Mouse (Mus musculus) limb, embryonic 10.5 days (tissue): ENCODE measurements around the gene Endog. TPM values are rescaled to one million over a fixed set of nuclear protein-coding genes. Genes with fewer than 3 reads are reported as not detected.
"Not testable (repeated sequence)": the region's sequence is repeated elsewhere in the genome, so short reads cannot be mapped to it uniquely, and the experiment has no call there.

Experiments used
- DNase-seq: peaks from one replicate; pipeline ENCODE4 v3.0.0-alpha.2; 2017; ENCODE audit warnings: low spot score
- H3K27ac ChIP-seq: fragments of 300-500 bp; sonication (generic); 2 replicates; pipeline ENCODE4 v1.5.1; 2016; ENCODE audit warnings: mild to moderate bottlenecking
- H3K27me3 ChIP-seq: fragments of 300-500 bp; sonication (generic); 2 replicates; pipeline ENCODE4 v1.6.1; 2016; ENCODE audit warnings: low read depth, mild to moderate bottlenecking; ENCODE audit not compliant: poor library complexity, severe bottlenecking
- H3K36me3 ChIP-seq: fragments of 300-500 bp; sonication (generic); 2 replicates; pipeline ENCODE4 v1.6.1; 2016; ENCODE audit warnings: mild to moderate bottlenecking, moderate library complexity
- H3K4me1 ChIP-seq: fragments of 300-500 bp; sonication (generic); 2 replicates; pipeline ENCODE4 v1.6.1; 2016
- H3K4me3 ChIP-seq: fragments of 300-500 bp; sonication (generic); 2 replicates; pipeline ENCODE4 v1.5.1; 2016; ENCODE audit warnings: mild to moderate bottlenecking, moderate library complexity
- H3K9me3 ChIP-seq: fragments of 300-500 bp; sonication (generic); replicated peaks from 2 replicates; pipeline ENCODE4 v1.6.1; 2016; ENCODE audit warnings: mild to moderate bottlenecking
- WGBS: fragments of 180-500 bp; shearing (Covaris S2); methylation state at CpG from one replicate; pipeline ENCODE4 v1.1.7; 2016; 5-methylcytosine and 5-hydroxymethylcytosine counted together
- polyA plus RNA-seq: library from polyadenylated mRNA; unstranded; fragments of >200 nt; fragmentation: Nextera tagmentation; extraction: Ambion mirVana; gene quantifications from 2 replicates; pipeline ENCODE4 v1.2.1, GENCODE M21; 2016

Endog gene
- polyA plus RNA-seq, 1 experiment from 2014 or later = 15.2 TPM

DNA sequence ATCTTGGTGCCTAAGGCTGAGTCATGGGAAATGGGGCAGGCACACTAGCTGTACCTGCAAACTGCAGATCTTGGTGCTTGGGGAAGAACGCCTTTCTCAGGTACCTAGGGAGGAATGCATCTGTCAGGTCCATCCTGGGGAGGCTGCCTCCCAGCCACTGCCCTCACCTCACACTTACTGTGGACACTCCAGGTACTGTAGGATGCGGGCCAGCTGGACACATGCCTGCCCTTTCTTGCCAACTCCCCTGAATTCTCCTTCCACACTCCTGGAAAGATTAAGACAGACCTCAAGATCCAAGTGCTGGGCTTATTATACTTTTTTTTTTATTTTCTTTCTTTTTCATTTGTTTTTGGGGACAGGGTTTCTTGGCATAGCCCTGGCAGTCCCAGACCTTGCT is 5.3 kb downstream of the Endog start:
- peaks cover 28% of the 10 kb centered on the region for H3K4me1 ChIP-seq
- H3K9me3 ChIP-seq = no peaks in the 10 kb centered on the region
- DNase-seq = no peak
- no peak overlapping the region for H3K4me3 ChIP-seq
- H3K36me3 ChIP-seq = peaks cover 54% of the 10 kb centered on the region
- H3K27me3 ChIP-seq = no peaks in the 10 kb centered on the region
- 92% methylated on average over 2 of the region's 2 CpGs for WGBS
- H3K27ac ChIP-seq = no peak overlapping the region

DNA sequence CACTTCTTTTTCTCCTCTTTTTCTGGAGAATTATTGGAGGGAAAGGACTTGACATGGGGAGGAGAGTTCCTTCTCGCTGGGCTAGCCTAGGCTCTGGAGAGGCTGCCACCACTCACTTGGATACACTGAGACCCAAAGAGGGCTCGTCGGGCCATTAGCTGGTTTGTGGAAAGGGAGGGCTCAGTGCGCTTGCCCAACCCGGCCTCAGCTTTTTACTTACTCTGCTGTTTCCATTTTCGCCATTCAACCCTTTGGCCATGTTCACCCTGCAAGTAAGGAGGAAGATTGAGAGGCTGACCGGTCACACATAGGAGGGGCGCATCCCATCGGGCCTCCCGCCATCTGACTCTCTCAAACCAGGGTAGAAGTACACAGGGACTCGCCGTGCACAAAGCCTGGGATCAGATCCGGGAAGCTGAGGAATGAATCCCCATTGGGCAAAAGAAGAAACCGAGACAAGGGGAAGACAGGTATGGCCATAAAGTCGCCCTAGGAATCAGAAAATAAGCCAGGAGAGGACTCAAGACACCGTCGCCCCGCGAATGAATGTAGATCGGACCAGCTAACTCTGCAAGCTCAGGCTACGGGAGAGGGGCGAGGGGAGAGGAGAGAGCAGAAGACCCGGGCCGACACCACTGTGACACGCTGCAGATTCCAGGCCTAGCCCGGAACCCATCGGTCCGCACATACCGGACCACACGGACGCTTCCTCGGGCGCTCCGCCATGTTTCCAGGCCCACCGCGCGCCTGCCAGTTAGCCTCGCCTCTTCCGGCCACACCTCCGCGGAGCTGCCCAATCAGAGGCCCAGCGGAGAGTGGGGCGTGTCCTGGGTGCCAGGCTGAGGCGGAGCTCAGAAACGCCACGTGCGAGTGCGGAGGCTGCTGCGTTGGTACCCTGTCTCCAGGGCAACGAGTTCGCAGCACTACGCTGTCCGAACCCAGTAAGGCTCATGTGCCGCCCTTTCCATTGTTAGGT is 6.7 kb downstream of the Endog start, which contains the start of gene Spout1:
TSS of gene Spout1 (minus strand) at position 760 of the 976 bp plus-strand sequence.
- H3K36me3 ChIP-seq = peaks cover 46% of the 10 kb centered on the region
- peak within 1 kb of the TSS; percentile 86 for H3K27ac ChIP-seq
- no peaks in the 10 kb centered on the region for H3K9me3 ChIP-seq
- peak; percentile 99 for DNase-seq
- no peaks in the 10 kb centered on the region for H3K27me3 ChIP-seq
- WGBS = 3% methylated on average over 54 of the region's 54 CpGs
- peaks cover 17% of the 10 kb centered on the region for H3K4me1 ChIP-seq
- H3K4me3 ChIP-seq = peak within 1 kb of the TSS; percentile 85

DNA sequence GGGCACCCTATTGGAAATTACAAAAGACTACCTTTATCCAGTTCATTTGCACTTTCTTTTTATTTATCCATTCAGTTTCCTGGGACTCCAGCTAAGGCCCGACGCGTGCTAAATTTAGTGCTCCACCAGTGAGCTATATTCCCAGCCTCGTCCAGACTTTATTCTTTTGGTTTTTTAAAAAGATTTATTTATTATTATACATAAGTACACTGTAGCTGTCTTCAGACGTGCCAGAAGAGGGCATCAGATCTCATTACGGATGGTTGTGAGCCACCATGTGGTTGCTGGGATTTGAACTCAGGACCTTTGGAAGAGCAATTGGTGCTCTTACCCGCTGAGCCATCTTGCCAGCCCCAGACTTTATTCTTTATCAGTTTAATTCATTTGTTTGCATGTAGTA is 7.4 kb downstream of the Endog start:
- not testable (repeated sequence) for H3K27ac ChIP-seq, H3K27me3 ChIP-seq, DNase-seq, H3K9me3 ChIP-seq
- Histone ChIP-seq H3K4me3 (peak overlapping the region; percentile 85), H3K4me1 (peaks cover 15% of the 10 kb centered on the region), H3K36me3 (peaks cover 39% of the 10 kb centered on the region)
- WGBS = 68% methylated on average over 7 of the region's 7 CpGs

DNA sequence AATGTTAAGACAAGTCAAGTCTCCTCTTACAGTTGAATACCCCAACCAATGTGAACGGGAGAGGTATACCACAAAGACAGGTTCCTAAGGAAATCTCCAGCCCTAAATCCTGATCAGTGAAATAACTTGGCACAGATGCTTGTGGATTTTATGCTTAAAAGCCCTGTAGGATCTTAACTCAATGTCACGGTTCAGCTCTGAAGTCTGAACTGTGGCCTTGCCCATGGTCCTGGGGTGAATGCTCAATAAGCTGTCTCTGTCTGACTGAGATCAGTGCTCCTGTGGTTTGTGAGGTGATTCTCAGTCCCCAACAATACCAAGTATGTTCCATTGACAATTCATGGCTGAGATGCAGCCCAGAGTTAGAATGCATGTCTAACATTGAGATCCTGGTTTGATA is 11.1 kb downstream of the Endog start:
- 91% methylated on average over 2 of the region's 2 CpGs for whole genome bisulfite sequencing
- no peak overlapping the region for H3K4me3 ChIP-seq
- DNase-seq = no peak

DNA sequence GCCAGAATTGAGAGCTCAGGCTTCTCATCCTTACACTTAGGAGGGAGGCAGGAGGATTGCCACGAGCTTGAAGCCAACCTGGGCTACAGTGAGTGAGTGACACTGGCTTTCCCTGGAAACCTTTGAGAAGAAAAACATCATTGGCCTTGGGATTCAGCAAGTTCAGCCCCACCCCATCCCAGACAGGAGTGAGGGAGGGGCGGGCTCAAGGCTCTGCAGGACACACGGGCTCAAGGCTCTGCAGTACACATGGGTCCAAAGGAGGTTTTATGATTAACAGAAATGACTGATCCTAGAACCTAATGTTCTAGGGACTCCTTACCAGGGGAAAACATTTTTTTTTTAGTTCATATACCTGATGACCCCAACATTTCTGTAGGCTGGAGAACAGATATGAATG is 12.4 kb downstream of the Endog start:
- no peaks in the 10 kb centered on the region for H3K4me1 ChIP-seq

More for the DNA sequence above, 11.1 kb downstream of the Endog start:
- H3K27me3 ChIP-seq = no peaks in the 10 kb centered on the region
- peaks cover 9% of the 10 kb centered on the region for H3K4me1 ChIP-seq
- H3K36me3 ChIP-seq = peaks cover 14% of the 10 kb centered on the region
- H3K27ac ChIP-seq = no peak overlapping the region
- no peaks in the 10 kb centered on the region for H3K9me3 ChIP-seq

DNA sequence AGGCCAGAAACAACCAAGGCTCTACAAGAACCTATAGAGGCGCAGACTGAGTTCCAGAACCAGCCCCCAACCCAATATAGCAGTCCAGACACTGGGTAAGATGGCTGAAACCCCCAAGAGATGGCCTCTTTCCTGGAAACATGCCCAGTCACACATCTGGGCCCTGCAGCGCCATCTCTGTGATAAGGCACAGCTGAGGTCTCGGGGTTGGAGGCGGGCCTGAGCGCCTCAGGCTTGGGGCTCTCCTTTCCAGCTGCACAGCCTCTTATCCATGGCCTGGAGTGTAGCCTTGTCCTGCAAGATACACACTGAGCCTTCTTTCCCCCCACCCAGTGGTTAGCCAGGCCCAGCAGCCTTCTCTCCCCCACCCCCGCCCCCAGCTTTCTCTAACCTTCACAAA is 14.0 kb downstream of the Endog start:
- DNase-seq = no peak
- Histone ChIP-seq H3K27me3 (no peaks in the 10 kb centered on the region), H3K9me3 (no peaks in the 10 kb centered on the region), H3K27ac (no peak overlapping the region), H3K36me3 (peaks cover 13% of the 10 kb centered on the region), H3K4me3 (no peak overlapping the region), H3K4me1 (no peaks in the 10 kb centered on the region)
- WGBS = 91% methylated on average over 6 of the region's 6 CpGs

More for the DNA sequence above, 12.4 kb downstream of the Endog start:
- H3K27ac ChIP-seq = no peak overlapping the region
- no peaks in the 10 kb centered on the region for H3K9me3 ChIP-seq
- H3K4me3 ChIP-seq = no peak overlapping the region; the same call in 1 of the 2 replicates
- no peaks in the 10 kb centered on the region for H3K27me3 ChIP-seq
- no peak for DNase-seq
- WGBS = 70% methylated on average over 3 of the region's 3 CpGs
- H3K36me3 ChIP-seq = peaks cover 13% of the 10 kb centered on the region

DNA sequence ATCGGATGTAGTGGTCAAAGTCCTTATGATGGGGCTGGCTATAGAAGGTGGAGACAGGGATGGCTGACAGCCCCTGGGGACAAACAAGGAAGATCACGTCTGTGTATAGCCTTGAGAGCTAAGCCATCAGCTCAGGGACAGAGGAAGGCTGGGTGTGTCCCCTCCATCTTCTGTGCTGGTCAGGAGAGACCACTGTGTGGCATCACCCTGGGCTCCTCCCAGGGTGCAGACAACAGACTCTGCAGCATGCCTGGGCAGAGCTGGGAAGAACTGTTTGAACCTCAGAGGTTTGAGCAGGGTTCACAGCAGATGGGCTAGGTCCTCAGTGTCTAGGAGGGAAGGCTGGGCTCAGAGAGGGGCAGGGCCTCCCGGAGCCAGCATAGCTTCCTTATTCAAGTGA is 14.4 kb downstream of the Endog start:
- Histone ChIP-seq H3K9me3 (no peaks in the 10 kb centered on the region), H3K27ac (0 out of 2 replicates have a peak overlapping the region, but pooled peaks have one; percentile 36), H3K4me3 (no peak overlapping the region), H3K27me3 (no peaks in the 10 kb centered on the region), H3K36me3 (peaks cover 16% of the 10 kb centered on the region), H3K4me1 (no peaks in the 10 kb centered on the region)
- 83% methylated on average over 3 of the region's 3 CpGs for WGBS
- DNase-seq = no peak

DNA sequence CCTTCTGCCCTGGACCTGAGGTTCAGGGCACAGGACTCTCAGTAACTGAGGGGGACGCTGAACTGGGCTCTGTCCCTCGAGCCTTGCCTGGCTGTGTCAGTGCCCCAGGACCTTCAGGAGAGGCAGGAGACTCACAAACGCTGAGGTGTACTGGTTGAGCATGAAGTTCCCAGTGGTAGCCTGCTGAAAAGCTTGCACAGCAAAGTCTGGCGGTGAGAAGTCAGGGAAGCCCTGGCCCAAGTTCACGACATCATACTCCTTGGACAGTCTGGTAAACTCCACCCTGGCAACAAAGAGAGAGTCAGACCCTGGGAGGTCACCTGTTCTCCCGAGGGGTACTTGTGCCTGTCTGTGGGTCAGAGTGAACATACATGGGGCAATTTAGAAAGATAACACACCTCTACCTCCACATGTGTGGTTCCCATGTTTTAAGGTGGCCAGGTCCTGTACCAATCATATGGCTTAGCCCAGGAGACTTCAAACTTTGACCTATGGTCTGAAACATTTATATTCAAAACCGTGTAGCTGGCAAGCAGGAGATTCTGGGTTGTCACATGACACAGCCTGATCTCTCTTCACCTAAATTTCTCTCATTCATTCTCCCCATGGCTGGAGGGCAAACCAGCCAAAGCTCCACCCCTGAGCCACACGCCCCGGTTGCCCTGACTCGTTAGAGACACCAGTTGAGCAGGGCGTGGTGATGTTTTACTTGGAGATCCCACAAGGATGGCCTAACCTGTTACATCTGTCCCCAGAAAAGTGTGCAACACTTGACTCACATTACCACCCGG is 20.7 kb downstream of the Endog start:
- 88% methylated on average over 12 of the region's 12 CpGs for WGBS
- no peak for DNase-seq
- H3K4me1 ChIP-seq = no peaks in the 10 kb centered on the region
- H3K27ac ChIP-seq = no peak overlapping the region
- H3K9me3 ChIP-seq = no peaks in the 10 kb centered on the region
- H3K4me3 ChIP-seq = no peak overlapping the region
- H3K36me3 ChIP-seq = peaks cover 3% of the 10 kb centered on the region; the same call in 1 of the 2 replicates
- H3K27me3 ChIP-seq = no peaks in the 10 kb centered on the region

DNA sequence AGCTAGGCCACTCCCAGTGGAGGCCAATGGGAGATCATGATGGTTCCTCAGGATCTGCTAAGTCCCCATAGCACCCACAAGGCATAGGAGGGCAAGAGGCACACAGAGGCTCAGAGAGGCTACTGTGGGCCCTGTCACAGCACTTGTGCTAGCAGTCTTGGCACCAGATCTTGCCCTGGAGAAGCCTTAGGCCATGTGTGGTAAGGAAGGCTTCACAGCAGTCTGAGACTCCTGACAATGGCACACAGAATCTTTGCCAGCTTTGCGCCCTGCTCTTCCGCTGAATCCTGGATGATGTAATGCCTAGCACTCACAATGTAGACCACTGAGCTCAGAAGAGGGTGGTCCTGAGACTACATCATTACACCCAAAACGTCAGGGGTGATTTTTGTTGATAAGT is 23.4 kb downstream of the Endog start:
- DNase-seq = no peak
- no peak overlapping the region for H3K27ac ChIP-seq
- H3K4me1 ChIP-seq = no peaks in the 10 kb centered on the region
- H3K36me3 ChIP-seq = peaks cover 3% of the 10 kb centered on the region; the same call in 1 of the 2 replicates
- no peaks in the 10 kb centered on the region for H3K9me3 ChIP-seq
- no peaks in the 10 kb centered on the region for H3K27me3 ChIP-seq
- H3K4me3 ChIP-seq = no peak overlapping the region
- WGBS = 88% methylated on average over 3 of the region's 3 CpGs

DNA sequence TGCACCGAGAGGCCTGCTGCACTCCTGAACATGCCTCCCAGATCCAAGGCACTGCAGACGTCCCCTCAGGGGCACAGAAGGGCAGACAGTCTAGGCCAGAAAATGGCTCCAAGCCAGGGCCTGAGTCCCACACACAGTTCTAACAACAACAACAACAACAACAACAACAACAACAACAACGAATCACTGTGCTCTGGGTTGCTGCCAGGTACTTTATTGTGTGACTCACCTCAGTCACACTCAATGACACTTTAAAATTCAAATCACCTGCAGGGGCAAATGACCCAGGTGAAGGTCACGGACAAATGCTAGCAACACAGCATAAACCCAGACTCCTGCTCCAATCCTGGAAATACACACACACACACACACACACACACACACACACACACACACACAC is 26.7 kb downstream of the Endog start:
- no peaks in the 10 kb centered on the region for H3K9me3 ChIP-seq
- H3K4me3 ChIP-seq = no peak overlapping the region
- WGBS = 77% methylated on average over 4 of the region's 4 CpGs
- no peaks in the 10 kb centered on the region for H3K27me3 ChIP-seq
- no peaks in the 10 kb centered on the region for H3K36me3 ChIP-seq
- H3K27ac ChIP-seq = no peak overlapping the region
- no peak for DNase-seq
- no peaks in the 10 kb centered on the region for H3K4me1 ChIP-seq

DNA sequence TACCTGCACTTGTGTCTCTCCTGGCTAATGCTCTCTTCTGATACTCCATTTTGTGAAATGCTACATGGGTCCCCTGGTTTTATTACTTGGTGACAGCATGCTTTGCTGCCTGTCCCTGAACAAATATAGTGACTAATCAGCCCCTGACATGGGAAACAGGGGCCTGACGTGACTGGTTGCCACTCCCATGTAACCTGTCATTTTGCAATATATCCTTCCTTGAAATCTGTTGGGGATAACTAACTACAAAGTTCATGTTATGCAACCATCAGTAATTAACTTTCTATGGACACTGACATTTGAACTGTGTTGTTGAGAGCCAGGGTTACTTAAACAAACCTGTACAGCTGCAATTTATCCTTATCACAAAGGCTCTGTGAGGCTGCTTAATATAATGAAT is 28.7 kb downstream of the Endog start:
- DNase-seq = no peak
- Histone ChIP-seq H3K27me3 (no peaks in the 10 kb centered on the region), H3K27ac (no peak overlapping the region), H3K9me3 (no peaks in the 10 kb centered on the region), H3K4me3 (no peak overlapping the region), H3K4me1 (peaks cover 6% of the 10 kb centered on the region), H3K36me3 (no peaks in the 10 kb centered on the region)
- WGBS = 73% methylated on average over 1 of the region's 1 CpGs

DNA sequence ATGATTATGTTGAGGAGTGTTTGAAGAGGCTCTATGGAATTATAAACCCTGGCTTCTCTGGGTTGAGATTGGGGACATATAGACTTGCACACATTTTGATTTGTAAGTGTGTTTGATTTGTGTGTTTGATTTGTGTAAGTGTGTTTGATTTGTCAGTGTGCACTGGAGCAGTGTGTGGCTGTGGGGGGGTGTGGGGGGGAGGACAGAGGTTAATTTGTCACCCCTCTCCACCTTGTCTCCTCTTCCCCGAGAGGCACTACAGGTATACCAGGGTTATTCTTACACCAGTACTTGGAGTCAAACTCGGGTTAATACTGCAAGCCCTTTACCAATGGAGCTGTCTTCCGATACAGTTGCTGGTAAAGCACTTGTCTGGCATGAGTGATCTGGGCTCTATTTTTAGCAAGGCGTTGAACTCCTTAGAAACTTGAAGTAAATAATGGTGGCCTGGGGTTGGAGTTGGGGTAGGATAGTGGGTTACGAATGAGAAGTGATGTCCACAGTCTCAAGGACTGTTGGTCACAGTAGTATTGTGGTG is 29.2 kb downstream of the Endog start:
- H3K4me3 ChIP-seq = no peak overlapping the region
- 85% methylated on average over 5 of the region's 5 CpGs for WGBS
- no peaks in the 10 kb centered on the region for H3K9me3 ChIP-seq
- no peaks in the 10 kb centered on the region for H3K36me3 ChIP-seq
- no peak overlapping the region for H3K27ac ChIP-seq
- peaks cover 6% of the 10 kb centered on the region for H3K4me1 ChIP-seq
- H3K27me3 ChIP-seq = no peaks in the 10 kb centered on the region
- DNase-seq = no peak
